Mouse (Mus musculus) erythroblast, embryonic 14.5 days (primary cell): Measurements from ENCODE around the gene Acsl1. TPM values are rescaled to one million over a fixed set of nuclear protein-coding genes. Genes with fewer than 3 reads are reported as not detected.
"Not testable (repeated sequence)": the region's sequence is repeated elsewhere in the genome, so short reads cannot be mapped to it uniquely, and the experiment has no call there.

Source experiments
- H3K27me3 ChIP-seq: 2 replicates; pipeline ENCODE4 v1.6.1; 2012; ENCODE audit warnings: inconsistent platforms; ENCODE audit not compliant: control insufficient read depth
- H3K36me3 ChIP-seq: 2 replicates; pipeline ENCODE4 v1.6.1; 2012; ENCODE audit warnings: mild to moderate bottlenecking, inconsistent platforms; ENCODE audit not compliant: control insufficient read depth
- H3K4me1 ChIP-seq: 2 replicates; pipeline ENCODE4 v1.6.1; 2012; ENCODE audit warnings: inconsistent platforms; ENCODE audit not compliant: control insufficient read depth
- H3K4me3 ChIP-seq: replicated peaks from 2 replicates; pipeline ENCODE3; 2012; ENCODE audit warnings: moderate library complexity, mild to moderate bottlenecking, inconsistent platforms
- H3K9me3 ChIP-seq: 2 replicates; pipeline ENCODE4 v1.6.1; 2012; ENCODE audit warnings: low read length, inconsistent platforms, mixed read lengths; ENCODE audit not compliant: control insufficient read depth
- GATA1 ChIP-seq: IDR thresholded peaks from 2 replicates; pipeline ENCODE4 v1.6.1; 2012; ENCODE audit warnings: low read length, inconsistent platforms, mixed read lengths
- TAL1 ChIP-seq: IDR thresholded peaks from 3 replicates; pipeline ENCODE4 v1.6.1; 2012; ENCODE audit warnings: low read length, inconsistent platforms, mixed read lengths
- polyA plus RNA-seq: library from polyadenylated mRNA; stranded (reverse); fragments of >175 nt; gene quantifications from 2 replicates; pipeline ENCODE4 v1.2.3, GENCODE M21; 2012

The Acsl1 gene
- polyA plus RNA-seq, 1 experiment: 2.0 TPM

- Histone ChIP-seq H3K4me1 (no peaks in the 10 kb centered on the region), H3K9me3 (no peaks in the 10 kb centered on the region), H3K4me3 (no peak overlapping the region), H3K27me3 (no peaks in the 10 kb centered on the region), H3K36me3 (peaks cover 97% of the 10 kb centered on the region)
- TF ChIP-seq TAL1: no peak
- no peak for TF ChIP-seq GATA1
Measured at GRCm38 (mm10) chr8:46567946-46568345, 97.1 kb downstream of the Acsl1 start.

GRCm38 (mm10) chr8:46568942-46569341, 98.1 kb downstream of the Acsl1 start:
- Histone ChIP-seq H3K4me3 (no peak overlapping the region), H3K36me3 (peaks cover 97% of the 10 kb centered on the region), H3K27me3 (no peaks in the 10 kb centered on the region), H3K9me3 (no peaks in the 10 kb centered on the region), H3K4me1 (no peaks in the 10 kb centered on the region)
- TF ChIP-seq TAL1: no peak
- no peak for TF ChIP-seq GATA1

GRCm38 (mm10) chr8:46569659-46570441, 99.0 kb downstream of the Acsl1 start:
- no peaks in the 10 kb centered on the region for H3K9me3 ChIP-seq
- TF ChIP-seq GATA1: no peak
- TF ChIP-seq TAL1: no peak
- H3K27me3 ChIP-seq: no peaks in the 10 kb centered on the region
- H3K36me3 ChIP-seq: peaks cover 97% of the 10 kb centered on the region
- H3K4me3 ChIP-seq: no peak overlapping the region
- H3K4me1 ChIP-seq: peaks cover 2% of the 10 kb centered on the region

GRCm38 (mm10) chr8:46570673-46571072, 99.8 kb downstream of the Acsl1 start:
- Histone ChIP-seq H3K9me3 (no peaks in the 10 kb centered on the region), H3K4me3 (no peak overlapping the region), H3K36me3 (peaks cover 97% of the 10 kb centered on the region), H3K27me3 (no peaks in the 10 kb centered on the region), H3K4me1 (peaks cover 2% of the 10 kb centered on the region)
- no peak for TF ChIP-seq GATA1
- no peak for TF ChIP-seq TAL1

GRCm38 (mm10) chr8:46573446-46573845, 102.6 kb downstream of the Acsl1 start:
- Histone ChIP-seq H3K4me3 (no peak overlapping the region), H3K9me3 (no peaks in the 10 kb centered on the region), H3K36me3 (peaks cover 96% of the 10 kb centered on the region), H3K4me1 (peaks cover 2% of the 10 kb centered on the region), H3K27me3 (no peaks in the 10 kb centered on the region)
- TF ChIP-seq GATA1 (no peak), TAL1 (no peak)

GRCm38 (mm10) chr8:46573964-46574363, 103.1 kb downstream of the Acsl1 start:
- Histone ChIP-seq H3K4me1 (peaks cover 2% of the 10 kb centered on the region), H3K9me3 (no peaks in the 10 kb centered on the region), H3K4me3 (no peak overlapping the region), H3K27me3 (no peaks in the 10 kb centered on the region), H3K36me3 (peaks cover 96% of the 10 kb centered on the region)
- TF ChIP-seq TAL1: no peak
- no peak for TF ChIP-seq GATA1

- Histone ChIP-seq H3K9me3 (no peaks in the 10 kb centered on the region), H3K27me3 (no peaks in the 10 kb centered on the region), H3K36me3 (peaks cover 94% of the 10 kb centered on the region), H3K4me3 (no peak overlapping the region), H3K4me1 (peaks cover 2% of the 10 kb centered on the region)
- TF ChIP-seq GATA1 (no peak), TAL1 (no peak)
Measured at GRCm38 (mm10) chr8:46578794-46579193, 108.0 kb downstream of the Acsl1 start.

- peaks cover 21% of the 10 kb centered on the region for H3K4me1 ChIP-seq
- not testable (repeated sequence) for H3K27me3 ChIP-seq, H3K9me3 ChIP-seq, H3K4me3 ChIP-seq
- peaks cover 81% of the 10 kb centered on the region for H3K36me3 ChIP-seq
Measured at GRCm38 (mm10) chr8:46584328-46584727, 113.5 kb downstream of the Acsl1 start.

- no peaks in the 10 kb centered on the region for H3K27me3 ChIP-seq
- no peak for TF ChIP-seq TAL1
- TF ChIP-seq GATA1: no peak
- H3K4me1 ChIP-seq: peaks cover 23% of the 10 kb centered on the region
- H3K36me3 ChIP-seq: peaks cover 78% of the 10 kb centered on the region
- no peak overlapping the region for H3K4me3 ChIP-seq
- H3K9me3 ChIP-seq: no peaks in the 10 kb centered on the region
Measured at GRCm38 (mm10) chr8:46585576-46585975, 114.7 kb downstream of the Acsl1 start.

Other genes with a start within 250 kb of the Acsl1 start
- gene Helt, start 176.4 kb upstream of the Acsl1 start, polyA plus RNA-seq: not detected in 2 replicates
- 2.4 and 3.1 TPM in 2 replicates for gene Cenpu, start 81.0 kb downstream of the Acsl1 start, polyA plus RNA-seq
- gene Primpol, start 146.2 kb downstream of the Acsl1 start, polyA plus RNA-seq: 0.06 and 0.09 TPM in 2 replicates
- 0.17 and 0.37 TPM in 2 replicates for gene Casp3, start 146.3 kb downstream of the Acsl1 start, polyA plus RNA-seq